Mouse (Mus musculus): ENCODE results near the gene Usp1. TPM values are rescaled to one million over a fixed set of nuclear protein-coding genes. Genes with fewer than 3 reads are reported as not detected.

Usp1 gene
- 5.8 and 22.1 TPM in 2 replicates for polyA plus RNA-seq (2021; fragmentation: Nextera tagmentation)
- long read RNA-seq, experiment 1, transcript Usp1-202 (9 exons, 3,527 nt), result major isoform, 7 of 27 reads
- long read RNA-seq, experiment 1, partial matches to known transcripts, result 11 of 27 reads
- long read RNA-seq, experiment 1, other reads (novel, unspliced or antisense), result 7 of 27 reads
- long read RNA-seq, experiment 2, partial matches to known transcripts, result 9 of 11 reads
- long read RNA-seq, experiment 2, other reads (novel, unspliced or antisense), result 1 of 11 reads

GRCm38 (mm10) chr4:98923568-98924070 lies at the start of gene Usp1:
Usp1 (plus strand) TSS chr4:98923810.

Other genes starting within 250 kb of the Usp1 start
- not detected in 2 replicates for gene L1td1, start 197.1 kb upstream of the Usp1 start, polyA plus RNA-seq (2021; fragmentation: Nextera tagmentation)
- gene Kank4, start 106.3 kb upstream of the Usp1 start, polyA plus RNA-seq (2021; fragmentation: Nextera tagmentation), result 0.40 and 0.50 TPM in 2 replicates
- gene I0C0044D17Rik, start 100.0 kb upstream of the Usp1 start, polyA plus RNA-seq (2021; fragmentation: Nextera tagmentation), result not detected in 2 replicates
- 0.33 and 0.44 TPM in 2 replicates for gene Angptl3, start 107.1 kb downstream of the Usp1 start, polyA plus RNA-seq (2021; fragmentation: Nextera tagmentation)
- 4.5 and 5.7 TPM in 2 replicates for gene Dock7, start 197.1 kb downstream of the Usp1 start, polyA plus RNA-seq (2021; fragmentation: Nextera tagmentation)

All from left cerebral cortex, adult 6 months (tissue).